Mouse (Mus musculus): ENCODE measurements around the gene Pgr. TPM values are rescaled to one million over a fixed set of nuclear protein-coding genes. Genes with fewer than 3 reads are reported as not detected.

Pgr gene
- under 1 TPM; 0.22 to 0.29 TPM for total RNA-seq (2021)
- long read RNA-seq, experiment 1 = 0 reads
- long read RNA-seq, experiment 2, partial matches to known transcripts = 0 of 1 reads
- long read RNA-seq, experiment 2, other reads (novel, unspliced or antisense) = 1 of 1 reads

- no peak for DNase-seq (ENCODE audit: low spot score in 2 of 2)
Measured at GRCm38 (mm10) chr9:8899616-8900202, at the start of gene Pgr. TSS of gene Pgr (plus strand) at chr9:8899833.

- DNase-seq (ENCODE audit: low spot score in 2 of 2) = no peak
Measured at GRCm38 (mm10) chr9:8857455-8857854, 42.2 kb upstream of the Pgr start.

GRCm38 (mm10) chr9:8868511-8868910 lies 31.1 kb upstream of the Pgr start:
- no peak for DNase-seq (ENCODE audit: low spot score in 2 of 2)

- DNase-seq (ENCODE audit: low spot score in 2 of 2) = no peak
Measured at GRCm38 (mm10) chr9:8895205-8895604, 4.4 kb upstream of the Pgr start.

- DNase-seq (ENCODE audit: low spot score in 2 of 2) = peak; percentile 11 to 16
Measured at GRCm38 (mm10) chr9:8900203-8901012, 775 bp downstream of the Pgr start.

- peak in 1 of 2 experiments; percentile 11 for DNase-seq (ENCODE audit: low spot score in 2 of 2)
Measured at GRCm38 (mm10) chr9:8901013-8901646, 1.5 kb downstream of the Pgr start.

- peak; percentile 16 to 23 for DNase-seq (ENCODE audit: low spot score in 2 of 2)
Measured at GRCm38 (mm10) chr9:8901647-8902131, 2.1 kb downstream of the Pgr start.

GRCm38 (mm10) chr9:8902277-8902676 lies 2.6 kb downstream of the Pgr start:
- no peak for DNase-seq (ENCODE audit: low spot score in 2 of 2)

GRCm38 (mm10) chr9:8927561-8927960 lies 27.9 kb downstream of the Pgr start:
- DNase-seq (ENCODE audit: low spot score in 2 of 2) = no peak

GRCm38 (mm10) chr9:8937753-8938152 lies 38.1 kb downstream of the Pgr start:
- no peak for DNase-seq (ENCODE audit: low spot score in 2 of 2)

- no peak for DNase-seq (ENCODE audit: low spot score in 2 of 2)
Measured at GRCm38 (mm10) chr9:8953306-8953705, 53.7 kb downstream of the Pgr start.

- DNase-seq (ENCODE audit: low spot score in 2 of 2) = no peak
Measured at GRCm38 (mm10) chr9:8964512-8965133, 65.0 kb downstream of the Pgr start.

- DNase-seq (ENCODE audit: low spot score in 2 of 2) = peak; percentile 28 to 58
Measured at GRCm38 (mm10) chr9:8970240-8970639, 70.6 kb downstream of the Pgr start.

- DNase-seq (ENCODE audit: low spot score in 2 of 2) = no peak
Measured at GRCm38 (mm10) chr9:8971491-8971890, 71.9 kb downstream of the Pgr start, which contains the start of gene Gm16485. TSS of gene Gm16485 (plus strand) at chr9:8971791.

GRCm38 (mm10) chr9:8977775-8978174 lies 78.1 kb downstream of the Pgr start:
- no peak for DNase-seq (ENCODE audit: low spot score in 2 of 2)

GRCm38 (mm10) chr9:8982315-8982714 lies 82.7 kb downstream of the Pgr start:
- DNase-seq (ENCODE audit: low spot score in 2 of 2) = no peak

GRCm38 (mm10) chr9:8996494-8996893 lies 96.9 kb downstream of the Pgr start:
- DNase-seq (ENCODE audit: low spot score in 2 of 2) = no peak

- DNase-seq (ENCODE audit: low spot score in 2 of 2) = no peak
Measured at GRCm38 (mm10) chr9:9001170-9001569, 101.5 kb downstream of the Pgr start.

- no peak for DNase-seq (ENCODE audit: low spot score in 2 of 2)
Measured at GRCm38 (mm10) chr9:9015108-9015507, 115.5 kb downstream of the Pgr start.

Data from gastrocnemius, postnatal 4 days (tissue).